Mouse (Mus musculus) lung, postnatal 0 days (tissue): Measurements from ENCODE around the gene Bckdha. TPM values are rescaled to one million over a fixed set of nuclear protein-coding genes. Genes with fewer than 3 reads are reported as not detected.
A peak's percentile ranks its signal among the peaks of the same experiment; 100 is the strongest.

Experiments used
- ATAC-seq: fragments of 200-750 bp; cut with Nextera tagmentation; 2 replicates; pipeline ENCODE4 v1.8.0; 2017; ENCODE audit warnings: moderate library complexity
- DNase-seq: peaks from one replicate; pipeline ENCODE4 v3.0.0-alpha.2; 2016; ENCODE audit warnings: low spot score
- H3K27ac ChIP-seq: fragments of 300-500 bp; sonication (generic); 2 replicates; pipeline ENCODE4 v1.5.1; 2014; ENCODE audit warnings: antibody characterized with exemption, mild to moderate bottlenecking, low read length, mixed read lengths
- H3K27me3 ChIP-seq: fragments of 300-500 bp; sonication (generic); replicated peaks from 2 replicates; pipeline ENCODE4 v1.6.1; 2014; ENCODE audit warnings: low read length, mixed read lengths; ENCODE audit not compliant: insufficient read depth
- H3K36me3 ChIP-seq: fragments of 300-500 bp; sonication (generic); 2 replicates; pipeline ENCODE4 v1.6.1; 2014; ENCODE audit warnings: low read length, mixed read lengths; ENCODE audit not compliant: insufficient read depth
- H3K4me1 ChIP-seq: fragments of 300-500 bp; sonication (generic); 2 replicates; pipeline ENCODE4 v1.6.1; 2014; ENCODE audit warnings: antibody characterized with exemption, low read depth, low read length, mixed read lengths; ENCODE audit not compliant: insufficient read depth
- H3K4me2 ChIP-seq: fragments of 300-500 bp; sonication (generic); replicated peaks from 2 replicates; pipeline ENCODE4 v1.6.1; 2014; ENCODE audit warnings: low read depth, mild to moderate bottlenecking, low read length, moderate library complexity, mixed read lengths
- H3K4me3 ChIP-seq: fragments of 300-500 bp; sonication (generic); 2 replicates; pipeline ENCODE4 v1.5.1; 2014; ENCODE audit warnings: low read depth, low read length
- H3K9ac ChIP-seq: fragments of 300-500 bp; sonication (generic); replicated peaks from 2 replicates; pipeline ENCODE4 v1.6.1; 2014; ENCODE audit warnings: low read depth, mild to moderate bottlenecking
- H3K9me3 ChIP-seq: fragments of 300-500 bp; sonication (generic); 2 replicates; pipeline ENCODE4 v1.6.1; 2016; ENCODE audit warnings: low read length, mixed read lengths
- CTCF ChIP-seq: IDR thresholded peaks from 2 replicates; pipeline ENCODE4 v1.5.1; 2016; ENCODE audit warnings: antibody characterized with exemption, mild to moderate bottlenecking
- EP300 ChIP-seq: IDR thresholded peaks from 2 replicates; pipeline ENCODE4 v1.6.1; 2016; ENCODE audit warnings: antibody characterized with exemption, mild to moderate bottlenecking, control low read depth
- WGBS: fragments of 180-500 bp; shearing (Covaris S2); extraction: QIAGEN DNeasy Blood & Tissue Kit; methylation state at CpG from one replicate; pipeline ENCODE4 v1.1.7; 2014; 5-methylcytosine and 5-hydroxymethylcytosine counted together
- polyA plus RNA-seq: library from polyadenylated mRNA; unstranded; fragments of >200 nt; fragmentation: Nextera tagmentation; extraction: Ambion mirVana; gene quantifications from 2 replicates; pipeline ENCODE4 v1.2.1, GENCODE M21; 2015

The Bckdha gene
- polyA plus RNA-seq, 1 experiment from 2014 or later, result 71.7 TPM

DNA sequence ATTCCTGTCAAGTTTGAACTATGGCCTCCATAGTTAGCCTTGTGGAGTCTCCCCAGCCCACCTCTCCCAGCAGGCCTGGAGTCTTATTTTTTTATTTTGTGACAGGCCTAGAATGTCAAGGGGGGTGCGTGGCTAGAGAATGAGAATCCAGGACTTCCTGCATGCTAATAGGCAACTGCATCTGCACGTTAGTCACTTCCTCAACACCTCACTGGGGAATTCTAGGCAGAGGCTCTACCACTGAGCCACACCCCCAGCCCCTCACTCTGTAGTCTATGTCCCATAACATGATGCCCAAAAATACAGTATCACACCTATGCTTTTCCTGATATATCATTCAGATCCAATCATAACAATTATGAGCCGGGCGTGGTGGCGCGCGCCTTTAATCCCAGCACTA lies 18.2 kb upstream of the Bckdha start:
- TF ChIP-seq EP300 (no peak), CTCF (no peak)
- DNase-seq, result no peak
- Histone ChIP-seq H3K27ac (peak overlapping the region; percentile 38; the same call in 1 of the 2 replicates), H3K9ac (no peak overlapping the region), H3K36me3 (no peaks in the 10 kb centered on the region), H3K4me3 (no peak overlapping the region), H3K27me3 (peaks cover 4% of the 10 kb centered on the region; the same call in 1 of the 2 replicates), H3K4me1 (peaks cover 26% of the 10 kb centered on the region), H3K4me2 (no peak overlapping the region), H3K9me3 (no peaks in the 10 kb centered on the region)
- WGBS, result 87% methylated on average over 7 of the region's 7 CpGs
- ATAC-seq, result no peak

GRCm38 (mm10) chr7:25676085-25676781 lies 17.5 kb upstream of the Bckdha start:
- peak overlapping the region; percentile 38 for H3K27ac ChIP-seq
- 16% methylated on average over 15 of the region's 15 CpGs for WGBS

GRCm38 (mm10) chr7:25675405-25675804 lies 16.6 kb upstream of the Bckdha start:
- TF ChIP-seq CTCF (no peak), EP300 (no peak)
- Histone ChIP-seq H3K27ac (no peak overlapping the region), H3K4me1 (peaks cover 19% of the 10 kb centered on the region), H3K27me3 (peaks cover 4% of the 10 kb centered on the region; the same call in 1 of the 2 replicates), H3K4me2 (no peak overlapping the region), H3K4me3 (no peak overlapping the region), H3K9me3 (no peaks in the 10 kb centered on the region), H3K36me3 (no peaks in the 10 kb centered on the region), H3K9ac (no peak overlapping the region)
- WGBS, result 46% methylated on average over 6 of the region's 6 CpGs
- DNase-seq (no peak), ATAC-seq (no peak)

More at GRCm38 (mm10) chr7:25676085-25676781, 17.5 kb upstream of the Bckdha start:
- no peaks in the 10 kb centered on the region for H3K9me3 ChIP-seq
- peaks cover 22% of the 10 kb centered on the region for H3K4me1 ChIP-seq
- H3K4me2 ChIP-seq, result 0 out of 2 replicates have a peak overlapping the region, but pooled peaks have one; percentile 8
- H3K27me3 ChIP-seq, result peaks cover 4% of the 10 kb centered on the region; the same call in 1 of the 2 replicates
- TF ChIP-seq CTCF (no peak), EP300 (no peak)
- no peak overlapping the region for H3K4me3 ChIP-seq
- DNase-seq (peak; percentile 83), ATAC-seq (peak; percentile 13; the same call in 1 of the 2 replicates)
- H3K9ac ChIP-seq, result no peak overlapping the region
- no peaks in the 10 kb centered on the region for H3K36me3 ChIP-seq

DNA sequence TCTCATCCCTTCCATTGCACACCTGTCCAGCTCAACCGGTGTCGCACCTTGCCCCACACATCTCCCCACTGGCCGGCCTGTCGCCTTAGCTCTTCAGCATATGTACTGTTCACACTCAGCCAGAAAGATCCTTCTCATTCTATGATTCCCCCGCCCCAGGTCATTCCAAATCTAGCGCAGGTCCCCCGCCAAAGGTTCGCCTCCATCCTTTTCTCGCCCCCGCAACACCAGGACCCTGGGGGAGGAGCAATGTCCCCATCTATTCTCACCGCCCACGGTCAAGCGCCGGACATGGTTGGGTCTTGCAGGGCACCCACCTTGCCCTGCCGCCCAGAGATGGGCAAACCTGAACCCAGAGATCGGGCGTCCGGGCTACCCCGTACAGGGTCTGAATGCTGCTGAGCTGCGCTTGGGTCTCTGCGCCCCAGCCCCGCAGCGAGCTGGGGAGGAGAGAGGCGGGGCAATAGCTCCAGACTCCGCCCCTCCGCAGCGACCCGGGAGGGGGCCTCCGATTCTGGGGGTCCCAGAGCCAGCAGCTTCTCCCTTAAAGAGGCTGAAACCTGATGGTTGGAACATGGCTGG lies 16.0 kb upstream of the Bckdha start, which contains the start of gene Tmem91:
Gene Tmem91 (minus strand): TSS at position 448 of the 582 bp plus-strand sequence.
- 2% methylated on average over 29 of the region's 29 CpGs for WGBS
- Histone ChIP-seq H3K9me3 (no peaks in the 10 kb centered on the region), H3K4me3 (peak within 1 kb of the TSS; percentile 14; the same call in 1 of the 2 replicates), H3K9ac (no peak within 1 kb of the TSS), H3K27ac (no peak within 1 kb of the TSS), H3K4me1 (peaks cover 14% of the 10 kb centered on the region), H3K4me2 (peak within 1 kb of the TSS; percentile 51), H3K36me3 (no peaks in the 10 kb centered on the region), H3K27me3 (peaks cover 4% of the 10 kb centered on the region; the same call in 1 of the 2 replicates)
- no peak for TF ChIP-seq CTCF
- TF ChIP-seq EP300, result no peak
- DNase-seq (no peak), ATAC-seq (no peak)

DNA sequence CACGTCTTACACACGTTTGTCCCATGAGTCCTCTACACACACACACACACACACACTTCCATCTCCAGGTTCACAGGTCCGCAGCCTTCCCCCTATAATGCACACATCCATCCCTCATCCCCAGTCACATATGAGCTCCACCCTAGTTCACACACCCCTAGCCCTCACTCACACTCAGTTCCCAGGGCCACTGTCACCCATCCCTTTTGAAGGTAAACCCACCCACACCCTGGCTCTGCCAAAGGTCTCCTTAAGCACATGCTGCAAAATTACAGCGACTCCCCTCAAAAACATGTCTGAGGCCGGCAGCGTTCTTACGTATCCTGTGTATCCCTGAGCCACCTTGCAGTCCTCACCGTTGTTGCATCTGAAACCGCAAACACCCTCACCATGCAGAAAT lies 15.5 kb upstream of the Bckdha start:
- H3K9me3 ChIP-seq, result no peaks in the 10 kb centered on the region
- ATAC-seq (no peak), DNase-seq (no peak)
- H3K4me3 ChIP-seq, result no peak overlapping the region
- H3K27ac ChIP-seq, result no peak overlapping the region
- peaks cover 4% of the 10 kb centered on the region; the same call in 1 of the 2 replicates for H3K27me3 ChIP-seq
- H3K36me3 ChIP-seq, result no peaks in the 10 kb centered on the region
- peak overlapping the region; percentile 51 for H3K4me2 ChIP-seq
- TF ChIP-seq CTCF (no peak), EP300 (no peak)
- peaks cover 13% of the 10 kb centered on the region for H3K4me1 ChIP-seq
- 23% methylated on average over 9 of the region's 9 CpGs for WGBS
- no peak overlapping the region for H3K9ac ChIP-seq

GRCm38 (mm10) chr7:25672442-25672841 lies 13.7 kb upstream of the Bckdha start:
- TF ChIP-seq CTCF (peak; percentile 26), EP300 (no peak)
- Histone ChIP-seq H3K4me2 (no peak overlapping the region), H3K9ac (no peak overlapping the region), H3K4me3 (no peak overlapping the region), H3K9me3 (no peaks in the 10 kb centered on the region), H3K36me3 (no peaks in the 10 kb centered on the region), H3K4me1 (peaks cover 13% of the 10 kb centered on the region), H3K27ac (no peak overlapping the region), H3K27me3 (peaks cover 4% of the 10 kb centered on the region; the same call in 1 of the 2 replicates)
- no peak for ATAC-seq
- 52% methylated on average over 4 of the region's 4 CpGs for WGBS
- no peak for DNase-seq
